Comparison of ENCODE assay signal across 20 mouse cellular contexts in the genomic region with DNA sequence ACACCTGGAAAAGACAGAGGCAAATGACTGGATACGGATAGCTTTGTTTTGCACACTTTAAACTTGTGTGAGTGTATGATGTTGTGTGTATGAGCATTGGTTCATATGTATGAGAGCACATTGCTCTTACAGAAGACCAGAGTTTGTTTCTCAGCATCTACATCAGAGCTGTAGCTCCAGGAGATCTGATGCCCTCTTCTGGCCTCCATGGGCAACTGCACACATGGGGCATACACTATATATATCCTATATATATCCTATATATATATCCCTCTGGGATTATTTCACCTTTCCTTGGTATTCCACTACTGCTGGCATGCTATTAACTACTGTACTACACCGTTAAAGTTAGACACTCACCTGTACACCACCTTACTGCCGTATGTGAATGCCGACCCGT.
"Had no signal": no experiment of that assay in that cellular context is flagged by ENCODE, and none has a peak within 500 bp of the region (broad histone marks: within the 10 kb centered on the region; RNA-seq: fewer than 3 reads in every experiment).

No protein-coding gene starts in this region.

- H3K9ac ChIP-seq: limb, embryonic 13.5 days; liver, embryonic 13.5 days; midbrain, embryonic 13.5 days; neural tube, embryonic 13.5 days had no signal

- H3K9me3 ChIP-seq: limb, embryonic 10.5 days; limb, embryonic 13.5 days; liver, embryonic 13.5 days; megakaryocyte, embryonic 14.5 days; midbrain, embryonic 10.5 days; midbrain, embryonic 13.5 days; neural tube, embryonic 13.5 days had no signal

- DNase-seq: kidney, adult 18-20 months; kidney, adult 9 months; kidney, postnatal 36 days; layer of hippocampus, postnatal 36 days; liver, embryonic 13.5 days; lung, postnatal 10 days; lung, postnatal 36 days; retina, postnatal 1 day; right cerebral cortex, postnatal 25 days; thymus, adult 2 months; thymus, postnatal 14 days; thymus, postnatal 4 days had no signal

- H3K27me3 ChIP-seq: limb, embryonic 13.5 days; liver, embryonic 13.5 days; megakaryocyte, embryonic 14.5 days; midbrain, embryonic 13.5 days; neural tube, embryonic 13.5 days had no signal

- H3K4me2 ChIP-seq: limb, embryonic 13.5 days; liver, embryonic 13.5 days; midbrain, embryonic 13.5 days; neural tube, embryonic 13.5 days had no signal

- H3K27ac ChIP-seq: limb, embryonic 10.5 days; limb, embryonic 13.5 days; liver, embryonic 13.5 days; midbrain, embryonic 10.5 days; midbrain, embryonic 13.5 days; neural tube, embryonic 13.5 days had no signal

- ATAC-seq: midbrain, embryonic 13.5 days; midbrain, embryonic 16.5 days had no signal

- H3K4me1 ChIP-seq: limb, embryonic 10.5 days; liver, embryonic 13.5 days had no signal

- H3K4me3 ChIP-seq: limb, embryonic 10.5 days; limb, embryonic 13.5 days; liver, embryonic 13.5 days; megakaryocyte, embryonic 14.5 days; midbrain, embryonic 10.5 days; midbrain, embryonic 13.5 days; myocyte; neural tube, embryonic 13.5 days had no signal

- H3K36me3 ChIP-seq: limb, embryonic 10.5 days; liver, embryonic 13.5 days; midbrain, embryonic 10.5 days; midbrain, embryonic 13.5 days; neural tube, embryonic 13.5 days had no signal
